8 mouse cellular contexts compared by ENCODE assay signal in genomic region chr2:152343329-152344213, GRCm38 (mm10). TPM values are rescaled to one million over a fixed set of nuclear protein-coding genes. Genes with fewer than 3 reads are reported as not detected.
A peak's percentile ranks its signal among the peaks of the same experiment; 100 is the strongest.
DNase-seq lines count a peak whose midpoint lies in the region; ATAC-seq lines count a peak whose summit lies in the region.

TSS of gene Trib3 (minus strand) at chr2:152344032.

- H3K4me1 ChIP-seq in intestine, embryonic 15.5 days (replicated peaks): peaks cover 15% of the 10 kb centered on the region; the same call in 1 of the 2 replicates
- peaks cover 10% of the 10 kb centered on the region for H3K4me1 ChIP-seq in limb, embryonic 13.5 days
- peaks cover 16% of the 10 kb centered on the region for H3K4me1 ChIP-seq in midbrain, embryonic 15.5 days

- peak within 1 kb of the TSS; percentile 60 for H3K9ac ChIP-seq in intestine, embryonic 15.5 days
- H3K9ac ChIP-seq in limb, embryonic 13.5 days: peak within 1 kb of the TSS; percentile 71
- H3K9ac ChIP-seq in midbrain, embryonic 15.5 days: peak within 1 kb of the TSS; percentile 63

- WGBS in intestine, embryonic 15.5 days: under 1% methylated on average over 52 of the region's 52 CpGs
- WGBS in limb, embryonic 13.5 days: under 1% methylated on average over 51 of the region's 52 CpGs
- under 1% methylated on average over 50 of the region's 52 CpGs for WGBS in midbrain, embryonic 15.5 days

- H3K4me2 ChIP-seq in intestine, embryonic 15.5 days (replicated peaks): peak within 1 kb of the TSS; percentile 99
- H3K4me2 ChIP-seq in limb, embryonic 13.5 days (replicated peaks): peak within 1 kb of the TSS; percentile 89
- peak within 1 kb of the TSS; percentile 94 for H3K4me2 ChIP-seq in midbrain, embryonic 15.5 days

- peaks cover 3% of the 10 kb centered on the region; the same call in 1 of the 2 replicates for H3K27me3 ChIP-seq in intestine, embryonic 15.5 days (replicated peaks)
- peaks cover 17% of the 10 kb centered on the region for H3K27me3 ChIP-seq in limb, embryonic 13.5 days
- H3K27me3 ChIP-seq in midbrain, embryonic 15.5 days (replicated peaks): no peaks in the 10 kb centered on the region; the same call in 1 of the 2 replicates

- peak; percentile 90 for ATAC-seq in intestine, embryonic 15.5 days
- ATAC-seq in limb, embryonic 13.5 days (ENCODE audit: low FRiP score, low read depth): peak; percentile 90
- peak; percentile 85 for ATAC-seq in midbrain, embryonic 15.5 days (replicated peaks)

- no peaks in the 10 kb centered on the region for H3K9me3 ChIP-seq in intestine, embryonic 15.5 days
- H3K9me3 ChIP-seq in limb, embryonic 13.5 days: no peaks in the 10 kb centered on the region
- H3K9me3 ChIP-seq in midbrain, embryonic 15.5 days: no peaks in the 10 kb centered on the region

- peak within 1 kb of the TSS; percentile 59 for H3K4me3 ChIP-seq in intestine, embryonic 15.5 days (replicated peaks)
- peak within 1 kb of the TSS; percentile 56 for H3K4me3 ChIP-seq in limb, embryonic 13.5 days
- peak within 1 kb of the TSS; percentile 55 for H3K4me3 ChIP-seq in midbrain, embryonic 15.5 days

- intact Hi-C loops in gastrocnemius, postnatal 36 days (cut with DNase I): no loop called here

- H3K27ac ChIP-seq in intestine, embryonic 15.5 days: no peak within 1 kb of the TSS
- H3K27ac ChIP-seq in limb, embryonic 13.5 days: no peak within 1 kb of the TSS
- peak within 1 kb of the TSS; percentile 57 for H3K27ac ChIP-seq in midbrain, embryonic 15.5 days

- DNase-seq in layer of hippocampus, adult 11-12 months (ENCODE audit: low spot score): peak; percentile 63
- no peak for DNase-seq in layer of hippocampus, adult 9-10 months (ENCODE audit: low spot score)
- DNase-seq in embryo, embryonic 11 days: peak; percentile 88
- DNase-seq in gastrocnemius, postnatal 36 days: peak; percentile 64 to 65
- DNase-seq in spleen, adult 18-20 months: peak; percentile 69 to 79

- no peaks in the 10 kb centered on the region for H3K36me3 ChIP-seq in intestine, embryonic 15.5 days
- no peaks in the 10 kb centered on the region for H3K36me3 ChIP-seq in limb, embryonic 13.5 days
- H3K36me3 ChIP-seq in midbrain, embryonic 15.5 days (replicated peaks): no peaks in the 10 kb centered on the region

RNA-seq across cellular contexts. Expression of gene Trib3, which starts in this region (rescaled TPM):
- total RNA-seq in gastrocnemius, postnatal 36 days (2021): 1 to 10 TPM in 1 of 2 experiments, under 1 TPM in 1; 0.62 to 1.5 TPM
- polyA plus RNA-seq in intestine, embryonic 15.5 days (2015; fragmentation: Nextera tagmentation; extraction: Ambion mirVana): 4.3 and 4.9 TPM in 2 replicates
- 1.5 and 2.2 TPM in 2 replicates for polyA plus RNA-seq in limb, embryonic 13.5 days (2015; fragmentation: Nextera tagmentation; extraction: Ambion mirVana)
- polyA plus RNA-seq in midbrain, embryonic 15.5 days (2015; fragmentation: Nextera tagmentation; extraction: Ambion mirVana): 1.9 and 2.0 TPM in 2 replicates
